Mouse (Mus musculus): ENCODE measurements around the gene Vipr1. TPM values are rescaled to one million over a fixed set of nuclear protein-coding genes. Genes with fewer than 3 reads are reported as not detected.

The Vipr1 gene
- total and polyA plus RNA-seq, 2 experiments = 16.7 to 22.2 TPM

GRCm38 (mm10) chr9:121697150-121698049 lies 54.9 kb downstream of the Vipr1 start:
- no peaks in the 10 kb centered on the region; the same call in 1 of the 2 replicates for H3K36me3 ChIP-seq (ENCODE audit: control insufficient read depth, insufficient read depth, low read length)
- peak; percentile 60 for DNase-seq (ENCODE audit: extremely low read depth, low read depth, low spot score)
- no peaks in the 10 kb centered on the region for H3K4me1 ChIP-seq (ENCODE audit: control insufficient read depth, insufficient read depth, low read length)
- no peaks in the 10 kb centered on the region for H3K79me2 ChIP-seq (ENCODE audit: control insufficient read depth, insufficient read depth, low read length)
- TF ChIP-seq POLR2A (IDR thresholded peaks at IDR 0.05; ENCODE audit: extremely low read depth, insufficient read depth, low read length) (no peak), CTCF (IDR thresholded peaks at IDR 0.05; ENCODE audit: low read depth, low read length) (peak; percentile 85)
- no peaks in the 10 kb centered on the region for H3K27me3 ChIP-seq (ENCODE audit: control insufficient read depth, insufficient read depth, low read length)
- no peak overlapping the region for H3K9ac ChIP-seq (ENCODE audit: low read depth, low read length)
- WGBS = 67% methylated on average over 1 of the region's 1 CpGs
- H3K4me3 ChIP-seq (ENCODE audit: insufficient read depth, low read depth, low read length) = no peak overlapping the region
- H3K27ac ChIP-seq (replicated peaks; ENCODE audit: insufficient read depth, low read depth, low read length) = no peak overlapping the region

DNA sequence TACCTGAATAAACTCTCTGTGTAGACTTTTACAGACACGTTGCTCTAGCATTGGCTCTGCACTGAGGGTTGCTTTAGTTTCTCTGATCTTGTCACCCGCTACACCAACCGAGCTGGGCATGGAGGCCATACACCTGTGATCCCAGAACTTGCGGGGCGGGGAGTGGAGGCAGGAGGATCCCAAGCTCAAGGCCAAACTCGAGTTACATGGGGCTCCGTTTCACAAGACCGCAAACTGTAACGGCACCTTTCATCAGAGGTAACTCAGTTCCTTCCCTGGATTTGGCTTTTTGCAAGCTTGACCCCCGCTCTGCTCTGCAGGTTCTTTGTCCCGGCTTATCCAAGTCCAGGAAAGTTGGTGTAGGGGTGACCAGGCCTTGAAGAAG lies 61.7 kb downstream of the Vipr1 start:
- WGBS = 11% methylated on average over 11 of the region's 11 CpGs
- H3K4me3 ChIP-seq (ENCODE audit: insufficient read depth, low read depth, low read length) = peak overlapping the region; percentile 72
- TF ChIP-seq POLR2A (IDR thresholded peaks at IDR 0.05; ENCODE audit: extremely low read depth, insufficient read depth, low read length) (no peak), CTCF (IDR thresholded peaks at IDR 0.05; ENCODE audit: low read depth, low read length) (no peak)
- no peaks in the 10 kb centered on the region for H3K79me2 ChIP-seq (ENCODE audit: control insufficient read depth, insufficient read depth, low read length)
- H3K9ac ChIP-seq (ENCODE audit: low read depth, low read length) = peak overlapping the region; percentile 42
- peak overlapping the region; percentile 82 for H3K27ac ChIP-seq (replicated peaks; ENCODE audit: insufficient read depth, low read depth, low read length)
- no peaks in the 10 kb centered on the region for H3K36me3 ChIP-seq (ENCODE audit: control insufficient read depth, insufficient read depth, low read length)
- no peaks in the 10 kb centered on the region for H3K27me3 ChIP-seq (ENCODE audit: control insufficient read depth, insufficient read depth, low read length)
- no peak for DNase-seq (ENCODE audit: extremely low read depth, low read depth, low spot score)
- H3K4me1 ChIP-seq (ENCODE audit: control insufficient read depth, insufficient read depth, low read length) = peaks cover 11% of the 10 kb centered on the region

GRCm38 (mm10) chr9:121704646-121705625 lies 62.4 kb downstream of the Vipr1 start, which contains the start of gene Sec22c:
Sec22c (minus strand) TSS chr9:121705490.
- H3K27ac ChIP-seq (replicated peaks; ENCODE audit: insufficient read depth, low read depth, low read length) = peak within 1 kb of the TSS; percentile 82
- under 1% methylated on average over 69 of the region's 69 CpGs for WGBS
- DNase-seq (ENCODE audit: extremely low read depth, low read depth, low spot score) = peak; percentile 96
- no peaks in the 10 kb centered on the region for H3K27me3 ChIP-seq (ENCODE audit: control insufficient read depth, insufficient read depth, low read length)
- peak within 1 kb of the TSS; percentile 73 for H3K9ac ChIP-seq (ENCODE audit: low read depth, low read length)
- peak within 1 kb of the TSS; percentile 72 for H3K4me3 ChIP-seq (ENCODE audit: insufficient read depth, low read depth, low read length)
- TF ChIP-seq CTCF (IDR thresholded peaks at IDR 0.05; ENCODE audit: low read depth, low read length) (0 out of 2 replicates have a peak, but pooled peaks have one; percentile 21), POLR2A (IDR thresholded peaks at IDR 0.05; ENCODE audit: extremely low read depth, insufficient read depth, low read length) (0 out of 2 replicates have a peak, but pooled peaks have one; percentile 39)
- peaks cover 12% of the 10 kb centered on the region for H3K4me1 ChIP-seq (ENCODE audit: control insufficient read depth, insufficient read depth, low read length)
- H3K79me2 ChIP-seq (ENCODE audit: control insufficient read depth, insufficient read depth, low read length) = no peaks in the 10 kb centered on the region
- H3K36me3 ChIP-seq (ENCODE audit: control insufficient read depth, insufficient read depth, low read length) = no peaks in the 10 kb centered on the region

GRCm38 (mm10) chr9:121706029-121706675 lies 63.6 kb downstream of the Vipr1 start:
- H3K79me2 ChIP-seq (ENCODE audit: control insufficient read depth, insufficient read depth, low read length) = no peaks in the 10 kb centered on the region
- H3K4me3 ChIP-seq (ENCODE audit: insufficient read depth, low read depth, low read length) = no peak overlapping the region
- no peaks in the 10 kb centered on the region for H3K36me3 ChIP-seq (ENCODE audit: control insufficient read depth, insufficient read depth, low read length)
- no peak for TF ChIP-seq CTCF (IDR thresholded peaks at IDR 0.05; ENCODE audit: low read depth, low read length)
- no peak for TF ChIP-seq POLR2A (IDR thresholded peaks at IDR 0.05; ENCODE audit: extremely low read depth, insufficient read depth, low read length)
- whole genome bisulfite sequencing = 80% methylated on average over 6 of the region's 6 CpGs
- H3K4me1 ChIP-seq (ENCODE audit: control insufficient read depth, insufficient read depth, low read length) = peaks cover 12% of the 10 kb centered on the region
- no peaks in the 10 kb centered on the region for H3K27me3 ChIP-seq (ENCODE audit: control insufficient read depth, insufficient read depth, low read length)
- no peak for DNase-seq (ENCODE audit: extremely low read depth, low read depth, low spot score)
- peak overlapping the region; percentile 80 for H3K27ac ChIP-seq (replicated peaks; ENCODE audit: insufficient read depth, low read depth, low read length)
- no peak overlapping the region for H3K9ac ChIP-seq (ENCODE audit: low read depth, low read length)

DNA sequence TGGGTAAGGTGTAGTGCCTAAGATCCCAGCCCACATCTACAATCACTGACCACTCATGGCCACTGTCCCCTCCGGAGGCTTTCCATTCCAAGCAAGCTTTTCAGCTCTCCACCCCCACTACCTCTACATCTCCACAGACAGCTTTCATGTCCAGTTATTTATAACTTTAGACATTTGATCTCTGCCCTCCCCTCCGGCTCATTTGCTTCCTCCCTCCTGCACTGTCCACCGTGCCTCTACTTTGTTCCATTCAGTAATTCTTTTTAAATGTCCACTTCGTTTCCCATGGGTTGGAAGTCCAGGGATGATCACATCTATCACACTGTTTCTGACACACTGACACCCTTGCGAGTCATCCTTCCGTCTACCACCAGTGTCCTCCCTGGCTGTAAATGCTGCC lies 65.3 kb downstream of the Vipr1 start:
- 78% methylated on average over 6 of the region's 6 CpGs for WGBS
- no peak overlapping the region for H3K27ac ChIP-seq (replicated peaks; ENCODE audit: insufficient read depth, low read depth, low read length)
- no peak overlapping the region for H3K9ac ChIP-seq (ENCODE audit: low read depth, low read length)
- no peak for DNase-seq (ENCODE audit: extremely low read depth, low read depth, low spot score)
- no peaks in the 10 kb centered on the region for H3K27me3 ChIP-seq (ENCODE audit: control insufficient read depth, insufficient read depth, low read length)
- H3K4me3 ChIP-seq (ENCODE audit: insufficient read depth, low read depth, low read length) = no peak overlapping the region
- TF ChIP-seq POLR2A (IDR thresholded peaks at IDR 0.05; ENCODE audit: extremely low read depth, insufficient read depth, low read length) = no peak
- TF ChIP-seq CTCF (IDR thresholded peaks at IDR 0.05; ENCODE audit: low read depth, low read length) = no peak
- peaks cover 17% of the 10 kb centered on the region for H3K4me1 ChIP-seq (ENCODE audit: control insufficient read depth, insufficient read depth, low read length)
- peaks cover 7% of the 10 kb centered on the region for H3K36me3 ChIP-seq (ENCODE audit: control insufficient read depth, insufficient read depth, low read length)
- peaks cover 9% of the 10 kb centered on the region; the same call in 1 of the 2 replicates for H3K79me2 ChIP-seq (ENCODE audit: control insufficient read depth, insufficient read depth, low read length)

Data from liver, adult 2 months (tissue).